Mouse (Mus musculus) adrenal gland, adult 8-10 months (tissue): ENCODE measurements at regions not wholly inside any gene's neighbourhood (a gene's known extent, or its start where the extent isn't known, plus 50 kb on each side); places are given as distances from the start of the nearest gene placed in this dataset.

ENCODE experiments used
- DNase-seq: peaks from one replicate; pipeline ENCODE4 v3.0.0; 2022

- DNase-seq, result no peak
Measured at GRCm38 (mm10) chr12:105898580-105899293, 111.3 kb upstream of the Vrk1 start.

- no peak for DNase-seq
Measured at GRCm38 (mm10) chr12:105899294-105899909, 110.6 kb upstream of the Vrk1 start.

GRCm38 (mm10) chr12:105900479-105900878 lies 109.5 kb upstream of the Vrk1 start:
- DNase-seq, result no peak

- DNase-seq, result no peak
Measured at GRCm38 (mm10) chr12:105903072-105903471, 107.0 kb upstream of the Vrk1 start.

- no peak for DNase-seq
Measured at GRCm38 (mm10) chr12:105906584-105906983, 103.4 kb upstream of the Vrk1 start.

- DNase-seq, result peak; percentile 15
Measured at GRCm38 (mm10) chr12:105907851-105908620, 102.0 kb upstream of the Vrk1 start.

- no peak for DNase-seq
Measured at GRCm38 (mm10) chr12:105911556-105911955, 98.5 kb upstream of the Vrk1 start.

- DNase-seq, result no peak
Measured at GRCm38 (mm10) chr12:105917388-105917963, 92.6 kb upstream of the Vrk1 start.

GRCm38 (mm10) chr12:105918775-105919174 lies 91.3 kb upstream of the Vrk1 start:
- no peak for DNase-seq

- no peak for DNase-seq
Measured at GRCm38 (mm10) chr12:105927210-105927609, 82.8 kb upstream of the Vrk1 start.

GRCm38 (mm10) chr12:105929456-105929921 lies 80.5 kb upstream of the Vrk1 start:
- no peak for DNase-seq

GRCm38 (mm10) chr12:105935441-105935880 lies 74.6 kb upstream of the Vrk1 start:
- no peak for DNase-seq

GRCm38 (mm10) chr12:105936812-105937530 lies 73.1 kb upstream of the Vrk1 start:
- DNase-seq, result no peak

- DNase-seq, result no peak
Measured at GRCm38 (mm10) chr12:105942136-105943076, 67.6 kb upstream of the Vrk1 start.

- no peak for DNase-seq
Measured at GRCm38 (mm10) chr12:105943077-105943433, 67.0 kb upstream of the Vrk1 start.

- DNase-seq, result no peak
Measured at GRCm38 (mm10) chr12:105947332-105947731, 62.7 kb upstream of the Vrk1 start.

- no peak for DNase-seq
Measured at GRCm38 (mm10) chr12:105948322-105948721, 61.7 kb upstream of the Vrk1 start.

GRCm38 (mm10) chr12:105955764-105956290 lies 54.2 kb upstream of the Vrk1 start:
- no peak for DNase-seq

GRCm38 (mm10) chr12:105959756-105960155 lies 50.3 kb upstream of the Vrk1 start:
- DNase-seq, result no peak
